Mouse (Mus musculus) layer of hippocampus, adult 18-20 months (tissue): Measurements from ENCODE around the gene Cacnb4. TPM values are rescaled to one million over a fixed set of nuclear protein-coding genes. Genes with fewer than 3 reads are reported as not detected.
A peak's percentile ranks its signal among the peaks of the same experiment; 100 is the strongest.

Experiments
- DNase-seq, 2 experiments: peaks; one replicate each; pipeline ENCODE4 v3.0.0; 2022; ENCODE audit warnings: low spot score in 2 of 2
- total RNA-seq, 2 experiments: library from RNA; stranded (reverse); gene quantifications; 2 replicates each; pipeline ENCODE4 v1.2.3; 2021

Cacnb4 gene
- total RNA-seq, 2 experiments from 2014 or later = 74.9 to 75.9 TPM

- no peak for DNase-seq
Measured at GRCm38 (mm10) chr2:52525876-52526592, 150.6 kb downstream of the Cacnb4 start.

GRCm38 (mm10) chr2:52523056-52523715 is 153.4 kb downstream of the Cacnb4 start:
- DNase-seq = no peak

GRCm38 (mm10) chr2:52521012-52521411 is 155.6 kb downstream of the Cacnb4 start:
- DNase-seq = no peak

- DNase-seq = peak in 1 of 2 experiments; percentile 62
Measured at GRCm38 (mm10) chr2:52518740-52519139, 157.9 kb downstream of the Cacnb4 start.

- no peak for DNase-seq
Measured at GRCm38 (mm10) chr2:52516534-52516933, 160.1 kb downstream of the Cacnb4 start.

GRCm38 (mm10) chr2:52512865-52513388 is 163.7 kb downstream of the Cacnb4 start:
- no peak for DNase-seq

- DNase-seq = no peak
Measured at GRCm38 (mm10) chr2:52512206-52512605, 164.4 kb downstream of the Cacnb4 start.

- no peak for DNase-seq
Measured at GRCm38 (mm10) chr2:52511799-52512198, 164.8 kb downstream of the Cacnb4 start.

- DNase-seq = no peak
Measured at GRCm38 (mm10) chr2:52509779-52510500, 166.7 kb downstream of the Cacnb4 start.

- no peak for DNase-seq
Measured at GRCm38 (mm10) chr2:52505164-52505563, 171.5 kb downstream of the Cacnb4 start.

- peak; percentile 37 to 66 for DNase-seq
Measured at GRCm38 (mm10) chr2:52504762-52505161, 171.9 kb downstream of the Cacnb4 start.

- DNase-seq = peak; percentile 39 to 70
Measured at GRCm38 (mm10) chr2:52499849-52500262, 176.8 kb downstream of the Cacnb4 start.

- no peak for DNase-seq
Measured at GRCm38 (mm10) chr2:52499101-52499537, 177.5 kb downstream of the Cacnb4 start.

- DNase-seq = no peak
Measured at GRCm38 (mm10) chr2:52495097-52495694, 181.4 kb downstream of the Cacnb4 start.

GRCm38 (mm10) chr2:52494274-52494673 is 182.4 kb downstream of the Cacnb4 start:
- DNase-seq = no peak

GRCm38 (mm10) chr2:52492867-52493266 is 183.8 kb downstream of the Cacnb4 start:
- no peak for DNase-seq

GRCm38 (mm10) chr2:52489840-52490239 is 186.8 kb downstream of the Cacnb4 start:
- no peak for DNase-seq

- no peak for DNase-seq
Measured at GRCm38 (mm10) chr2:52483496-52483895, 193.1 kb downstream of the Cacnb4 start.

- DNase-seq = no peak
Measured at GRCm38 (mm10) chr2:52480476-52480875, 196.2 kb downstream of the Cacnb4 start.

GRCm38 (mm10) chr2:52478501-52478900 is 198.1 kb downstream of the Cacnb4 start:
- DNase-seq = no peak

- no peak for DNase-seq
Measured at GRCm38 (mm10) chr2:52477550-52477907, 199.1 kb downstream of the Cacnb4 start.
